Mouse (Mus musculus): Measurements from ENCODE around the gene Olfr707. TPM values are rescaled to one million over a fixed set of nuclear protein-coding genes. Genes with fewer than 3 reads are reported as not detected.
"Not testable (repeated sequence)": the region's sequence is repeated elsewhere in the genome, so short reads cannot be mapped to it uniquely, and the experiment has no call there.

Gene Olfr707
- not detected for total RNA-seq (2021)
- long read RNA-seq, experiment 1: 0 reads
- long read RNA-seq, experiment 2: 0 reads

- intact Hi-C loops (cut with DNase I; ENCODE audit: low total_unique reads); DNase-seq: not testable (repeated sequence)
Measured at GRCm38 (mm10) chr7:106901141-106901540, at the start of gene Olfr707. Gene Olfr707, minus strand, starts transcription at chr7:106901241.

- intact Hi-C loops (cut with DNase I; ENCODE audit: low total_unique reads): no loop called here
- no peak for DNase-seq
Measured at GRCm38 (mm10) chr7:106948212-106948611, 47.2 kb upstream of the Olfr707 start, which contains the start of gene Olfr710. Gene Olfr710, minus strand, starts transcription at chr7:106948312.

- intact Hi-C loops (cut with DNase I; ENCODE audit: low total_unique reads): no loop called here
- no peak for DNase-seq
Measured at GRCm38 (mm10) chr7:106932119-106932518, 31.1 kb upstream of the Olfr707 start, which contains the start of gene Olfr709-ps1. Gene Olfr709-ps1, minus strand, starts transcription at chr7:106932219.

- DNase-seq; intact Hi-C loops (cut with DNase I; ENCODE audit: low total_unique reads): not testable (repeated sequence)
Measured at GRCm38 (mm10) chr7:106920961-106921360, 19.9 kb upstream of the Olfr707 start.

- intact Hi-C loops (cut with DNase I; ENCODE audit: low total_unique reads): no loop called here
- DNase-seq: no peak
Measured at GRCm38 (mm10) chr7:106907676-106908075, 6.6 kb upstream of the Olfr707 start, which contains the start of gene Olfr1532-ps1. Gene Olfr1532-ps1, plus strand, starts transcription at chr7:106908001.

GRCm38 (mm10) chr7:106888062-106888461 is 13.0 kb downstream of the Olfr707 start, which contains the start of gene Olfr706:
Gene Olfr706, minus strand, starts transcription at chr7:106888162.
- intact Hi-C loops (cut with DNase I; ENCODE audit: low total_unique reads): no loop called here
- DNase-seq: no peak

- DNase-seq: no peak
- intact Hi-C loops (cut with DNase I; ENCODE audit: low total_unique reads): no loop called here
Measured at GRCm38 (mm10) chr7:106876791-106877190, 24.2 kb downstream of the Olfr707 start, which contains the start of gene Olfr705. Gene Olfr705, minus strand, starts transcription at chr7:106876891.

GRCm38 (mm10) chr7:106862885-106863284 is 38.2 kb downstream of the Olfr707 start, which contains the start of gene Olfr704:
Gene Olfr704, plus strand, starts transcription at chr7:106863185.
- DNase-seq: no peak
- intact Hi-C loops (cut with DNase I; ENCODE audit: low total_unique reads): no loop called here

GRCm38 (mm10) chr7:106843060-106843459 is 58.0 kb downstream of the Olfr707 start, which contains the start of gene Olfr703:
Gene Olfr703, plus strand, starts transcription at chr7:106843360.
- intact Hi-C loops (cut with DNase I; ENCODE audit: low total_unique reads): no loop called here
- no peak for DNase-seq

Other genes with a start within 250 kb of the Olfr707 start
- gene Olfr693, start 220.7 kb downstream of the Olfr707 start, total RNA-seq (2021): not detected
- gene Olfr694, start 209.4 kb downstream of the Olfr707 start, total RNA-seq (2021): not detected
- gene Olfr695, start 184.8 kb downstream of the Olfr707 start, total RNA-seq (2021): not detected
- not detected for gene Olfr697, start 158.8 kb downstream of the Olfr707 start, total RNA-seq (2021)
- not detected for gene Olfr698, start 145.8 kb downstream of the Olfr707 start, total RNA-seq (2021)
- gene Olfr699, start 108.0 kb downstream of the Olfr707 start, total RNA-seq (2021): not detected
- gene Olfr700, start 92.4 kb downstream of the Olfr707 start, total RNA-seq (2021): not detected
- not detected for gene Olfr701, start 87.1 kb downstream of the Olfr707 start, total RNA-seq (2021)
- gene Olfr702, start 67.3 kb downstream of the Olfr707 start, total RNA-seq (2021): not detected
- gene Olfr703, start 57.9 kb downstream of the Olfr707 start, total RNA-seq (2021): not detected
- not detected for gene Olfr704, start 38.1 kb downstream of the Olfr707 start, total RNA-seq (2021)
- not detected for gene Olfr705, start 24.4 kb downstream of the Olfr707 start, total RNA-seq (2021)
- not detected for gene Olfr706, start 13.1 kb downstream of the Olfr707 start, total RNA-seq (2021)
- gene Olfr1532-ps1, start 6.8 kb upstream of the Olfr707 start, total RNA-seq (2021): not detected
- gene Olfr709-ps1, start 31.0 kb upstream of the Olfr707 start, total RNA-seq (2021): under 1 TPM in 1 of 2 experiments, not detected in 1; 0.04 TPM
- not detected for gene Olfr710, start 47.1 kb upstream of the Olfr707 start, total RNA-seq (2021)
- not detected for gene Olfr6, start 62.7 kb upstream of the Olfr707 start, total RNA-seq (2021)
- not detected for gene Olfr711, start 74.2 kb upstream of the Olfr707 start, total RNA-seq (2021)
- gene Olfr2, start 104.8 kb upstream of the Olfr707 start, total RNA-seq (2021): not detected
- not detected for gene Olfr713, start 129.9 kb upstream of the Olfr707 start, total RNA-seq (2021)
- not detected for gene Olfr714, start 169.7 kb upstream of the Olfr707 start, total RNA-seq (2021)
- not detected for gene Olfr17, start 192.0 kb upstream of the Olfr707 start, total RNA-seq (2021)
- gene Olfr715b, start 209.1 kb upstream of the Olfr707 start, total RNA-seq (2021): not detected
- not detected for gene Olfr715, start 229.8 kb upstream of the Olfr707 start, total RNA-seq (2021)
- gene Olfr716, start 237.1 kb upstream of the Olfr707 start, total RNA-seq (2021): not detected